Mouse (Mus musculus) myocyte (in vitro differentiated cells): ENCODE measurements around the gene Pkp4.

Experiments used
- CEBPB ChIP-seq: IDR thresholded peaks from 2 replicates; pipeline ENCODE4 v1.6.1; 2011; ENCODE audit warnings: mild to moderate bottlenecking, moderate library complexity; ENCODE audit not compliant: poor library complexity, insufficient read depth, severe bottlenecking
- E2F4 ChIP-seq: IDR thresholded peaks from one replicate; pipeline ENCODE4 v1.6.1; 2011; ENCODE audit warnings: mild to moderate bottlenecking, control low read depth, moderate library complexity; ENCODE audit not compliant: insufficient read depth
- MAX ChIP-seq: IDR thresholded peaks from one replicate; pipeline ENCODE4 v1.6.1; 2011; ENCODE audit warnings: low read depth, mild to moderate bottlenecking, control low read depth
- MYOD1 ChIP-seq, 3 experiments: IDR thresholded peaks; one replicate each; pipeline ENCODE4 v1.6.1; 2011; ENCODE audit warnings: control low read depth in 2 of 3, low read depth in 2 of 3, mild to moderate bottlenecking in 2 of 3, moderate library complexity in 1 of 3; ENCODE audit not compliant: insufficient read length in 2 of 3, control insufficient read depth in 1 of 3
- MYOG ChIP-seq, 3 experiments: IDR thresholded peaks; one replicate each; pipeline ENCODE4 v1.6.1; 2011; ENCODE audit warnings: control low read depth in 2 of 3, low read depth in 2 of 3, mild to moderate bottlenecking in 2 of 3; ENCODE audit not compliant: insufficient read length in 2 of 3, control insufficient read depth in 1 of 3, insufficient read depth in 1 of 3
- POLR2A ChIP-seq: IDR thresholded peaks from one replicate; pipeline ENCODE4 v1.6.1; 2011; ENCODE audit warnings: low read depth, mild to moderate bottlenecking, control low read depth, moderate library complexity; ENCODE audit not compliant: insufficient read length
- POLR2AphosphoS2 ChIP-seq: IDR thresholded peaks from one replicate; pipeline ENCODE4 v1.6.1; 2011; ENCODE audit warnings: low read depth, control low read depth; ENCODE audit not compliant: insufficient read length
- SRF ChIP-seq: IDR thresholded peaks from one replicate; pipeline ENCODE4 v1.6.1; 2011; ENCODE audit warnings: low read depth; ENCODE audit not compliant: control insufficient read depth, insufficient read length
- TCF12 ChIP-seq: IDR thresholded peaks from one replicate; pipeline ENCODE4 v1.6.1; 2011; ENCODE audit warnings: mild to moderate bottlenecking, control low read depth; ENCODE audit not compliant: poor library complexity, insufficient read depth, severe bottlenecking
- TCF3 ChIP-seq: IDR thresholded peaks from one replicate; pipeline ENCODE4 v1.6.1; 2011; ENCODE audit warnings: low read depth, control low read depth; ENCODE audit not compliant: insufficient read length
- USF1 ChIP-seq: IDR thresholded peaks from one replicate; pipeline ENCODE4 v1.6.1; 2011; ENCODE audit warnings: low read depth, mild to moderate bottlenecking, control low read depth, moderate library complexity

DNA sequence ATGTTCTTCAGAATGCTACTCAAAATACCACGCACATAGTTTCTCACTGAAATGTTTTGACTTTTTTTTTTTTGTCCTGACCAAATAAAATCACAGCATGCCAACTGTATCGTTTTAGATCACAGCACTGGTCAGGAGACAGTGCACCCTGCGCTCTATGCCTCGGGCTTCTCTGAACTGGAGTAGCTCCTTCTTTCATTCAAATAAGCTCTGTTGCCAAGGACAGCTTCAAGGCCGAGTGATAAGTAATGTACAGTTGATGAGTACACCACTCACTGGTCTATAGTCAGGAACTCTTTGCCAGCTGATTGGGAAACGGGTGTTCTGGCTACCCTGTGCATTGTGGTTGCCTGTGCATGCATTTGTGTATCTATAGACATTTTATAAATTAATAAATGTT is 141.8 kb downstream of the Pkp4 start:
- TF ChIP-seq POLR2A (no peak), TCF3 (no peak), CEBPB (no peak), E2F4 (no peak), MAX (no peak), MYOG (IDR thresholded peaks at IDR 0.05; ENCODE audit: control insufficient read depth in 1 of 3, insufficient read depth in 1 of 3, insufficient read length in 2 of 3, low read depth in 2 of 3) (no peak), POLR2AphosphoS2 (no peak), TCF12 (no peak), SRF (no peak), MYOD1 (IDR thresholded peaks at IDR 0.05; ENCODE audit: control insufficient read depth in 1 of 3, insufficient read length in 2 of 3, low read depth in 2 of 3) (no peak), USF1 (no peak)
